Mouse (Mus musculus): ENCODE results near the gene Olfr1275.

Gene Olfr1275

GRCm38 (mm10) chr2:111235186-111235585 lies at the start of gene Olfr1275:
Gene Olfr1275 (minus strand): TSS chr2:111235286.
- no peak for DNase-seq (ENCODE audit: low read depth, low spot score)

GRCm38 (mm10) chr2:111274006-111274405 lies 38.9 kb upstream of the Olfr1275 start, which contains the start of gene Olfr1277:
Gene Olfr1277 (minus strand): TSS chr2:111274106.
- DNase-seq (ENCODE audit: low read depth, low spot score): no peak

GRCm38 (mm10) chr2:111254216-111254615 lies 19.1 kb upstream of the Olfr1275 start, which contains the start of gene Olfr1276:
Gene Olfr1276 (plus strand): TSS chr2:111254516.
- no peak for DNase-seq (ENCODE audit: low read depth, low spot score)

DNA sequence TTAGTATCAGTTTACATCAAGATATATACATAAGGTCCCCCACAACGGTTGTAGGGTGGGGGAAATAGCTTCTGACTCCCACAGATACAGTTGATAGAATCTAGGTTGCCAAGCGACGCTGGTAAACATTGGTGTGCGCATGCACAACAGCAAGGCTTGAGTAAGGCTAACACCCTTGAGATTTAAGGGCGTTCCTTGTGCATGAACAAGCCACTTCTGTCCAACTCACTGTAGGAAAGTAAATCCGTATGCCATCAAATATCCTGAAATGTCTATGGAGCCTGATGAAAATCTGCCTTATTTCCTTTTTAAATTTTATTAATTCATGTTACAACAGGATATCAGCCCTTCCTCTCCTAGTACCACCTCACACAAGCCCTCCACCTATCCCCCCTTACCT lies 5.6 kb downstream of the Olfr1275 start, which contains the start of gene 4930430A15Rik:
Gene 4930430A15Rik (minus strand): TSS at position 101 of the 400 bp plus-strand sequence.
- DNase-seq (ENCODE audit: low read depth, low spot score): no peak

- no peak for DNase-seq (ENCODE audit: low read depth, low spot score)
Measured at GRCm38 (mm10) chr2:111182068-111182467, 53.0 kb downstream of the Olfr1275 start.

All from brain, embryonic 18.5 days (tissue).